Mouse (Mus musculus) kidney, adult 2 months (tissue): ENCODE measurements at regions not wholly inside any gene's neighbourhood (a gene's known extent, or its start where the extent isn't known, plus 50 kb on each side); places are given as distances from the start of the nearest gene placed in this dataset.

Experiments used
- CTCF ChIP-seq: fragments of 200-500 bp; conservative IDR thresholded peaks from 2 replicates; pipeline ENCODE4 v1.5.1; 2011; ENCODE audit warnings: low read depth, mild to moderate bottlenecking, control low read depth, low read length, moderate library complexity, mixed read lengths; ENCODE audit not compliant: insufficient read depth, insufficient read length
- POLR2A ChIP-seq: fragments of 200-500 bp; IDR thresholded peaks from one replicate; pipeline ENCODE4 v1.6.1; 2011; ENCODE audit warnings: low read depth, low read length, control low read depth

GRCm38 (mm10) chr14:78397914-78398313 is 90.1 kb upstream of the Tnfsf11 start:
- TF ChIP-seq POLR2A (no peak), CTCF (no peak)
